ENCODE assay signal across 22 mouse cellular contexts in genomic region chr19:44410269-44410992, GRCm38 (mm10).
"Had no signal": no experiment of that assay in that cellular context is flagged by ENCODE, and none has a peak within 500 bp of the region (broad histone marks: within the 10 kb centered on the region; RNA-seq: fewer than 3 reads in every experiment).

No protein-coding gene starts in this region.

- H3K27ac ChIP-seq: intestine, embryonic 15.5 days; kidney, embryonic 15.5 days; limb, embryonic 13.5 days; liver, embryonic 12.5 days; liver, embryonic 15.5 days; lung, embryonic 15.5 days; midbrain, embryonic 10.5 days; midbrain, embryonic 13.5 days; neural tube, embryonic 13.5 days had no signal

- H3K9ac ChIP-seq: intestine, embryonic 15.5 days; kidney, embryonic 15.5 days; limb, embryonic 13.5 days; liver, embryonic 12.5 days; liver, embryonic 15.5 days; lung, embryonic 15.5 days; midbrain, embryonic 13.5 days; neural tube, embryonic 13.5 days had no signal

- H3K36me3 ChIP-seq: intestine, embryonic 15.5 days; kidney, embryonic 15.5 days; limb, embryonic 13.5 days; liver, embryonic 12.5 days; liver, embryonic 15.5 days; lung, embryonic 15.5 days; midbrain, embryonic 13.5 days; neural tube, embryonic 13.5 days had no signal

- ATAC-seq: intestine, embryonic 15.5 days; liver, embryonic 12.5 days; midbrain, embryonic 13.5 days; midbrain, embryonic 16.5 days had no signal

- H3K4me3 ChIP-seq: intestine, embryonic 15.5 days; kidney, embryonic 15.5 days; limb, embryonic 13.5 days; liver, embryonic 12.5 days; liver, embryonic 15.5 days; lung, embryonic 15.5 days; megakaryocyte, embryonic 14.5 days; midbrain, embryonic 10.5 days; midbrain, embryonic 13.5 days; myocyte; neural tube, embryonic 13.5 days had no signal

- H3K27me3 ChIP-seq: intestine, embryonic 15.5 days; limb, embryonic 13.5 days had no signal

- H3K4me2 ChIP-seq: intestine, embryonic 15.5 days; kidney, embryonic 15.5 days; limb, embryonic 13.5 days; liver, embryonic 12.5 days; liver, embryonic 15.5 days; lung, embryonic 15.5 days; midbrain, embryonic 13.5 days; neural tube, embryonic 13.5 days had no signal

- H3K9me3 ChIP-seq: intestine, embryonic 15.5 days; kidney, embryonic 15.5 days; limb, embryonic 13.5 days; liver, embryonic 12.5 days; liver, embryonic 15.5 days; lung, embryonic 15.5 days; megakaryocyte, embryonic 14.5 days; midbrain, embryonic 10.5 days; midbrain, embryonic 13.5 days; neural tube, embryonic 13.5 days had no signal

- DNase-seq: kidney, adult 11 months; kidney, adult 8-10 months; kidney, postnatal 10 days; kidney, postnatal 36 days; left cerebral cortex, postnatal 4 days; liver; retina, postnatal 1 day; thymus, adult 2 months; thymus, postnatal 14 days; thymus, postnatal 4 days had no signal
